Mouse (Mus musculus) cerebellum, postnatal 36 days (tissue): Measurements from ENCODE around the gene Trio.

ENCODE experiments used
- DNase-seq, 2 experiments: peaks; one replicate each; pipeline ENCODE4 v3.0.0; 2021 to 2022; ENCODE audit warnings: mixed read lengths in 2 of 2

Trio gene

GRCm38 (mm10) chr15:27942148-27942847, 83.3 kb downstream of the Trio start:
- no peak for DNase-seq

GRCm38 (mm10) chr15:27941441-27941840, 84.2 kb downstream of the Trio start:
- DNase-seq, result no peak

- DNase-seq, result no peak
Measured at GRCm38 (mm10) chr15:27941020-27941419, 84.6 kb downstream of the Trio start.

GRCm38 (mm10) chr15:27940032-27940431, 85.6 kb downstream of the Trio start:
- no peak for DNase-seq

- DNase-seq, result peak; percentile 77 to 83
Measured at GRCm38 (mm10) chr15:27938886-27939285, 86.8 kb downstream of the Trio start.

GRCm38 (mm10) chr15:27937861-27938833, 87.5 kb downstream of the Trio start:
- peak; percentile 54 to 58 for DNase-seq

- peak; percentile 77 to 83 for DNase-seq
Measured at GRCm38 (mm10) chr15:27937003-27937860, 88.4 kb downstream of the Trio start.

- DNase-seq, result no peak
Measured at GRCm38 (mm10) chr15:27935772-27936746, 89.6 kb downstream of the Trio start.

- no peak for DNase-seq
Measured at GRCm38 (mm10) chr15:27933270-27933669, 92.4 kb downstream of the Trio start.

GRCm38 (mm10) chr15:27931891-27932290, 93.8 kb downstream of the Trio start:
- no peak for DNase-seq

GRCm38 (mm10) chr15:27931459-27931858, 94.2 kb downstream of the Trio start:
- DNase-seq, result no peak

GRCm38 (mm10) chr15:27927614-27928013, 98.0 kb downstream of the Trio start:
- DNase-seq, result no peak

- no peak for DNase-seq
Measured at GRCm38 (mm10) chr15:27926941-27927340, 98.7 kb downstream of the Trio start.

- DNase-seq, result no peak
Measured at GRCm38 (mm10) chr15:27926450-27926849, 99.2 kb downstream of the Trio start.

GRCm38 (mm10) chr15:27925865-27926264, 99.8 kb downstream of the Trio start:
- no peak for DNase-seq

GRCm38 (mm10) chr15:27925004-27925635, 100.5 kb downstream of the Trio start:
- no peak for DNase-seq

GRCm38 (mm10) chr15:27923987-27924341, 101.7 kb downstream of the Trio start:
- DNase-seq, result no peak

- DNase-seq, result peak; percentile 71 to 79
Measured at GRCm38 (mm10) chr15:27923280-27923986, 102.2 kb downstream of the Trio start.

- no peak for DNase-seq
Measured at GRCm38 (mm10) chr15:27920751-27921150, 104.9 kb downstream of the Trio start.

GRCm38 (mm10) chr15:27919540-27919939, 106.1 kb downstream of the Trio start:
- peak; percentile 58 to 69 for DNase-seq
